Mouse (Mus musculus): ENCODE results near the gene Ptprg. TPM values are rescaled to one million over a fixed set of nuclear protein-coding genes. Genes with fewer than 3 reads are reported as not detected.

Gene Ptprg
- total and polyA plus RNA-seq, 3 experiments: 25.1 to 57.1 (median 54.0) TPM

DNA sequence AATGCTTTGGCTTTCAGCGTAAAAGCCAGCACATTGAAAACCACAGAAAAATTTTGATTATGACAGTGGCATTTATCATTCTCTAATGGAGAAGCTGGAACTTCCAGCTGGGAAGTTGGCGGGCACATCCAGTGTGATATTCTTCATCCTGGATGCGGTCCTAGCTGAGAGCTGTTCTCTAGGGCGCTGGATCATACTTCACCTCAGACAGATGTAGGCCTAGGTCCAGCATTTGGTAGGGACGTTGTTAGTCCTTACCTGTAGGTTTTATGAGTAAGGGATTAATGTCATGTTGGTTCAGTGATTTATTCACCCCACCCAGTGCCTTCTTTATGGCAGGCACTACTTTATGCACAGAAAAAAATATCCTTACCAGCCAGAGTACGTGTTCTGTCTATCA, 444.2 kb downstream of the Ptprg start:
- TF ChIP-seq POLR2A (IDR thresholded peaks at IDR 0.05; ENCODE audit: insufficient read depth, low read depth, low read length): no peak
- TF ChIP-seq CTCF (IDR thresholded peaks at IDR 0.05): no peak
- TF ChIP-seq EP300 (IDR thresholded peaks at IDR 0.05; ENCODE audit: insufficient read depth, low read depth, low read length): no peak
- H3K27me3 ChIP-seq (ENCODE audit: control insufficient read depth, insufficient read depth, low read length): no peaks in the 10 kb centered on the region
- peaks cover 5% of the 10 kb centered on the region for H3K4me1 ChIP-seq (ENCODE audit: control insufficient read depth, insufficient read depth, low read length)
- DNase-seq: no peak
- no peaks in the 10 kb centered on the region; the same call in 1 of the 2 replicates for H3K36me3 ChIP-seq (ENCODE audit: control insufficient read depth, insufficient read depth, low read length)
- H3K27ac ChIP-seq: no peak overlapping the region
- intact Hi-C loops (cut with DNase I): no loop called here
- no peak overlapping the region for H3K4me3 ChIP-seq
- no peak overlapping the region for H3K9ac ChIP-seq (ENCODE audit: low read depth, low read length)
- 80% methylated on average over 6 of the region's 6 CpGs for WGBS
- peaks cover 8% of the 10 kb centered on the region; the same call in 1 of the 2 replicates for H3K79me2 ChIP-seq (replicated peaks; ENCODE audit: control insufficient read depth, insufficient read depth, low read length)

DNA sequence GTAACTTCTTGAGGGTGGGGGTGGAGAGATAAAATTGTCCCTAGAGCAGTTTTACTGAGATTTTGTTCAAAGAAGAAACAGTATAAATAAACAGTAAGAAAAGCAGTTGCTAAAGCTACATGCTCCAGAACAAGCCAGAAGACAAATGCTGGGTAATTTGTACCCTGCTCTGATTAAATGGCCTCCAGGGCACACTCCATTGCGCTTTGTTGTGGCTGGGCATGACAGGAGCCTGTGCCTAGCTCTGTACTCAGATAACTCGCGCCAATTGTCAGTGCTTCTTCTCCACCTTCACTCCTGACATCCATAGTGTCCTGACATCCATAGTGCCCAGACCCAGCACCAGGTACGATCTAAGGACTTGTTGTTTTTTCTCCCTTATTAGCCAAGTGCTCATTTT, 445.1 kb downstream of the Ptprg start:
- intact Hi-C loops (cut with DNase I): no loop called here
- H3K36me3 ChIP-seq (ENCODE audit: control insufficient read depth, insufficient read depth, low read length): no peaks in the 10 kb centered on the region
- DNase-seq: no peak
- TF ChIP-seq POLR2A (IDR thresholded peaks at IDR 0.05; ENCODE audit: insufficient read depth, low read depth, low read length) (no peak), CTCF (IDR thresholded peaks at IDR 0.05) (no peak), EP300 (IDR thresholded peaks at IDR 0.05; ENCODE audit: insufficient read depth, low read depth, low read length) (no peak)
- no peak overlapping the region for H3K4me3 ChIP-seq
- WGBS: 95% methylated on average over 4 of the region's 4 CpGs
- H3K9ac ChIP-seq (ENCODE audit: low read depth, low read length): no peak overlapping the region
- no peaks in the 10 kb centered on the region for H3K27me3 ChIP-seq (ENCODE audit: control insufficient read depth, insufficient read depth, low read length)
- H3K27ac ChIP-seq: no peak overlapping the region
- H3K4me1 ChIP-seq (ENCODE audit: control insufficient read depth, insufficient read depth, low read length): no peaks in the 10 kb centered on the region
- H3K79me2 ChIP-seq (replicated peaks; ENCODE audit: control insufficient read depth, insufficient read depth, low read length): peaks cover 4% of the 10 kb centered on the region; the same call in 1 of the 2 replicates

DNA sequence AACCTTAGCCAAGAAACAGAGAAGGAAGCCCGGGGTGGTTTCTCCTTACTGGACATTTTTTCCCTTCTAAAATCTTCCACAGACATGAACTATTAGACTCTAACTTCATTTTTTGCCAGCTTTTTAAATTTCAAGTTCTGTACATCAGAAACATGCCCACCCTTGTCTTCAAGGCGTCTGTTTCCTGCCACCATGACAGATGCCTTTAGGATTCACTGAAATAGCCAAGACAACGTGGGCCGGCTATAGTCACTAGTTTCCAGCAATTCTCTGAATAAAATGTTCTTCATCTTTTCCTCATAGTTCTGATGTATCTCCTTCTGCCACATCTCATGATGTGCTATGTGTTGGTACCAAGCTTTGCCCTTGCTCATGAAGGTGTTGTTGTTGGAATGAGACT, 450.7 kb downstream of the Ptprg start:
- Histone ChIP-seq H3K4me3 (no peak overlapping the region), H3K27ac (no peak overlapping the region), H3K9ac (ENCODE audit: low read depth, low read length) (no peak overlapping the region), H3K27me3 (ENCODE audit: control insufficient read depth, insufficient read depth, low read length) (no peaks in the 10 kb centered on the region), H3K79me2 (replicated peaks; ENCODE audit: control insufficient read depth, insufficient read depth, low read length) (peaks cover under 1% of the 10 kb centered on the region; the same call in 1 of the 2 replicates), H3K4me1 (ENCODE audit: control insufficient read depth, insufficient read depth, low read length) (no peaks in the 10 kb centered on the region), H3K36me3 (ENCODE audit: control insufficient read depth, insufficient read depth, low read length) (no peaks in the 10 kb centered on the region)
- no peak for DNase-seq
- no peak for TF ChIP-seq POLR2A (IDR thresholded peaks at IDR 0.05; ENCODE audit: insufficient read depth, low read depth, low read length)
- TF ChIP-seq EP300 (IDR thresholded peaks at IDR 0.05; ENCODE audit: insufficient read depth, low read depth, low read length): no peak
- intact Hi-C loops (cut with DNase I): no loop called here
- 87% methylated on average over 4 of the region's 4 CpGs for WGBS

DNA sequence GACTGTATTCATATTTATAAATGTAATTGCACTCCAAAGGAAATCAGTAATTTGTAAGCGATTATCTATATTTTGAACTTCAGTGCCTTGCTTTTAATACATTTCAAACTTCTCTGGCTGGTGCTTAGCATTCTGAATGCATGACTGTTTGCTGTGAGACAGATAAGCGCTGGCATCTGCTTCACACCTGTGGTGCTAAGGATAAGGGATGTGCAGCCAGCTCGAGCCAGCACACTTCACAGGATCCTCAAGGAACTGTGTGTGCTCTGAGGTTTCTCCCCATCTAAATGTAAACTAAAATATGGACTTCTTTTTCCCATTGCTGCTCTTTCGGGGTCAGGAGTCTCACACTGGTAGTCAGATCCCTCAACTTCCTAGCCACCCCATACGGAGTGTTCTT, 458.4 kb downstream of the Ptprg start:
- Histone ChIP-seq H3K9ac (ENCODE audit: low read depth, low read length) (no peak overlapping the region), H3K27ac (no peak overlapping the region), H3K4me1 (ENCODE audit: control insufficient read depth, insufficient read depth, low read length) (no peaks in the 10 kb centered on the region), H3K79me2 (replicated peaks; ENCODE audit: control insufficient read depth, insufficient read depth, low read length) (peaks cover 3% of the 10 kb centered on the region), H3K4me3 (no peak overlapping the region), H3K36me3 (ENCODE audit: control insufficient read depth, insufficient read depth, low read length) (no peaks in the 10 kb centered on the region), H3K27me3 (ENCODE audit: control insufficient read depth, insufficient read depth, low read length) (no peaks in the 10 kb centered on the region)
- intact Hi-C loops (cut with DNase I): loop anchor here (5.0 kb wide), 1 partner anchor 81 kb away; no protein-coding TSS in a partner anchor
- DNase-seq: no peak
- WGBS: 84% methylated on average over 5 of the region's 5 CpGs
- TF ChIP-seq POLR2A (IDR thresholded peaks at IDR 0.05; ENCODE audit: insufficient read depth, low read depth, low read length) (no peak), EP300 (IDR thresholded peaks at IDR 0.05; ENCODE audit: insufficient read depth, low read depth, low read length) (no peak), CTCF (IDR thresholded peaks at IDR 0.05) (no peak)

DNA sequence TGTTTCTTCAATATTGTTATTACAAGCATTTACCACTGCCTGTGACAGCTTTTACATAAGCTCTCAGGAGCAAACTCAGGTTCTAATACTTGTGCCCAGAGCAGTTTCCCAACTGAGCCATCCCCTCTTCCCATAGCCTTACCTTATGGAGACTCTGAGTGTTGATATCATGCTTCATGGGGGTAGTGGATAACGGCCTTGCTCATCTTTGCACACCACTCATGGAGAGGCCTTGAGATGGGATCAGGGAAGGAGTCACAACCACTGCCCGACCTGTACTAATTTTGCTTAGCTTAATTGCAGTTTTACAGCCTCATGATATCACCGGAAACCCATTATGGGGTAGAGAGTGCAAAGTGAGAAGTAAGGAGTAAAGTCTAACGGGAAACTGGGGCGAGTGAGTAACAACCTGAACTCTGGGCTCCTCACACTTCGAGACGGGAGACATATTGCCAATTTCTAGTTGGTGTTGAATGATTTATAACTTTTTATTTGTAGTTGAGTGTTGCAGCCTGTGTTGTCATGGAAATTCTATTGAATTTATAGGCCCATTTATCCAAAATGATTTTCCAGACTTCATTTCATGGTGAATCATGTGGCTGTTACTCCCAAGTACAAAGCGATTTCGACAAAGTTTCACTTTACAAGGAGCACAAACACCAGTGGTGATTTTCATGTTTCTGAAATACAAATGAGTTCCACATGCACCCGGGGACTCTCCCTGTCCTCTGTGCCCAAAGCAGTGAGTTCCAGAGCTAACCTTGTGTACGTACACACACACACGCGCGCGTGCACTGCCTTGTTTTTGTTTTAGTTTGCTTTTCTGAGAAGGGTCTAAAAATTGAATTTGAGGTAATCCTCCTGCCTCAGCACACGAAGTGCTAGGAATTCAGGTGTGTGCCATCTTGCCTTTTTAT, 472.7 kb downstream of the Ptprg start:
- Histone ChIP-seq H3K36me3 (ENCODE audit: control insufficient read depth, insufficient read depth, low read length) (no peaks in the 10 kb centered on the region), H3K27me3 (ENCODE audit: control insufficient read depth, insufficient read depth, low read length) (no peaks in the 10 kb centered on the region), H3K79me2 (replicated peaks; ENCODE audit: control insufficient read depth, insufficient read depth, low read length) (no peaks in the 10 kb centered on the region), H3K9ac (ENCODE audit: low read depth, low read length) (no peak overlapping the region), H3K4me3 (no peak overlapping the region), H3K27ac (no peak overlapping the region), H3K4me1 (ENCODE audit: control insufficient read depth, insufficient read depth, low read length) (no peaks in the 10 kb centered on the region)
- intact Hi-C loops (cut with DNase I): no loop called here
- DNase-seq: no peak
- TF ChIP-seq EP300 (IDR thresholded peaks at IDR 0.05; ENCODE audit: insufficient read depth, low read depth, low read length): no peak
- TF ChIP-seq POLR2A (IDR thresholded peaks at IDR 0.05; ENCODE audit: insufficient read depth, low read depth, low read length): no peak
- no peak for TF ChIP-seq CTCF (IDR thresholded peaks at IDR 0.05)
- WGBS: 96% methylated on average over 16 of the region's 16 CpGs

DNA sequence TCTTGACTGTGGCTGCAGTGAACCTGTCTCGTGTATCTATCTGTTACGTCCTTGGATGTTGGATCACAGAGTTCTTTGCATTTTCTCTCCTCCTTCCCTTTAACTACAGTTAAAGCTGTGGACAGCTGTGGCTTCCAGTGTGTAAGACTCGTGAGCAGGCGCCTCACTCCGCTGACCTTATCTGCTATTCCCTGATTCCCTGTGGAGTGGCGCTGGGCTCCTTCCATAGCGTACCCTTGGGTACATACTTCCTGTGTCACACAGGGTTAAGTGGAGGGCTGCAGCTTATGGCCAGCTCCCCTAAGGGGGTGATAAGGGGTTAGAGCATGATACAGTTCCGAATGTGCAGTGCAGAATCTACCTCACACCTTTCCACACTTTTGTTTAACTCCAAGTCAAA, 473.9 kb downstream of the Ptprg start:
- Histone ChIP-seq H3K79me2 (replicated peaks; ENCODE audit: control insufficient read depth, insufficient read depth, low read length) (no peaks in the 10 kb centered on the region), H3K36me3 (ENCODE audit: control insufficient read depth, insufficient read depth, low read length) (no peaks in the 10 kb centered on the region), H3K9ac (ENCODE audit: low read depth, low read length) (no peak overlapping the region), H3K4me1 (ENCODE audit: control insufficient read depth, insufficient read depth, low read length) (no peaks in the 10 kb centered on the region), H3K4me3 (no peak overlapping the region), H3K27me3 (ENCODE audit: control insufficient read depth, insufficient read depth, low read length) (no peaks in the 10 kb centered on the region), H3K27ac (no peak overlapping the region)
- no peak for TF ChIP-seq POLR2A (IDR thresholded peaks at IDR 0.05; ENCODE audit: insufficient read depth, low read depth, low read length)
- no peak for TF ChIP-seq EP300 (IDR thresholded peaks at IDR 0.05; ENCODE audit: insufficient read depth, low read depth, low read length)
- TF ChIP-seq CTCF (IDR thresholded peaks at IDR 0.05): no peak
- WGBS: 64% methylated on average over 8 of the region's 8 CpGs
- no peak for DNase-seq
- intact Hi-C loops (cut with DNase I): no loop called here
